Mouse (Mus musculus): ENCODE results near the gene Alk.

The Alk gene

DNA sequence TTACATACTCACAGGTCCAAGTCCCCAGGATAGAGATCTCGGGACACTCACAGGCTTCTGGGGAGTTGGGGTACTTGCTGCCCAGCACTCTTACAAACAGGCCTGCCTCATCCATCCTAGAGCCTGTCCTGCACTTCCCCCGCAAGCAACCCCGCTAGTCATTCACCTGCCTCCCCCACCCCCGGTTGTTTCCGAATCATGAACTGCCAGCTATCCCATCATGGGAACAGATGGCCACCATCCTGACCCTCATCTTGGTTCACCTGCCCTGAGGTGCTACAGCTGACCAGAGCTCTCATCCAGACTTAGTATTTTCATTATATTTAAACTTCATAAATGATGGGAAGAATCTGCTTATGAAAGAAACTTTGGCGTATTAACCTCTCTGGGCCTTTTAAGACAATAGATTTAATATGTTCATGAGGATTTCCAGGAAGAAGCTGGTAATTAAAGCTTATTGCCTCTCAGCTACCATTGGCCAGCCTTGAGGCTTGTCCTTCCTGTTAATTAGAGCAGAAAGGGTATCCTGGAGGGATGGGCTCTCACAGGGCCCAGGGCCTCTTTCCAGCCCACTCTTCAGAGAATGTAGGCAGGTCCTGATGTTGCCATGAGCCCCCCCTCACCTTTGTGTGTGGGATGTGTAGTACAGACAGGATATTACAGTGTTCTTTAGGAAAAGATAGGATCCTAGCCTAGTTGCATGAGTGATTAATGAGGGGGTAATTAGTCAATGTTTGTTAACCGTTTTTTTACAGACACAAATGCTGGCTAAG lies 565.1 kb downstream of the Alk start:
- no peak for DNase-seq (ENCODE audit: low read depth in 1 of 2, low spot score in 2 of 2)

DNA sequence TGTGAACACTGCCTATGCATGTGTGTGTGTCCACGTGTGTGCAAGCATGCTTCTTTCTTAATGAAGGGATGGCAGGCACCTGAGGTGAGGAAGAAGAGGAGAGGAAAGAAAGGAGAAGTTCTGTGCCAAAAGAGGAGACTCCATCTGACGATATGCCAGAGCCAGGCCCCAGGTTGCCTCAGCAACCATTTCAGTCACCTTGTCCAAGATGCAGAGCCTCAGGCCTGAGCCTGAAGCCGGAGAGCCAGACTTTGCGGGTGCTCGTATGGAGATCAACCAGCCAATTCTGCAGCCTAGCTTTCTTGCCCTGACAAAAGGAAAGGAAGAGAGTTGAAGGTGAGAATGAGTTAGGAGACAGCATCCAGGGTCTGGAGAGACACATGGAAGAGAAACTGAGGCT lies 566.1 kb downstream of the Alk start:
- no peak for DNase-seq (ENCODE audit: low read depth in 1 of 2, low spot score in 2 of 2)

DNA sequence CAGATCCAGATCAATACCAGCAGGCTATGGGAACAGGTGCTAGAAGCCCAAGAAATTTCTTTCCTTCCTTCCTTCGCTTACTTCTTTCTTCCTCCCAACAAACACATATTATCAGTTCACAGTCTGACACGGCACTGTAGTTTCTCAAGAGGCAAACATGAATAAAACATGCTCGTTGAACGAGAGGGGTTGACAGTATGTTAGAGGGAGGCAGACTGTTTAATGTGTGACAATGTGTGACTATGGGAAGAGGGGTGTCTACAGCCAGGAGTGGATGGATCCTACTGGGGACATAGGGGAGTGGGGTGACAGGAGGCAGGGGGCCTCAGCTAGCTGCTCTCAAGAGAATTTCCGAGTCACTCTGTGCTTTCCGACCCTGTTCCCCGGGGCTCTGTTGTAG lies 573.8 kb downstream of the Alk start:
- no peak for DNase-seq (ENCODE audit: low read depth in 1 of 2, low spot score in 2 of 2)

DNA sequence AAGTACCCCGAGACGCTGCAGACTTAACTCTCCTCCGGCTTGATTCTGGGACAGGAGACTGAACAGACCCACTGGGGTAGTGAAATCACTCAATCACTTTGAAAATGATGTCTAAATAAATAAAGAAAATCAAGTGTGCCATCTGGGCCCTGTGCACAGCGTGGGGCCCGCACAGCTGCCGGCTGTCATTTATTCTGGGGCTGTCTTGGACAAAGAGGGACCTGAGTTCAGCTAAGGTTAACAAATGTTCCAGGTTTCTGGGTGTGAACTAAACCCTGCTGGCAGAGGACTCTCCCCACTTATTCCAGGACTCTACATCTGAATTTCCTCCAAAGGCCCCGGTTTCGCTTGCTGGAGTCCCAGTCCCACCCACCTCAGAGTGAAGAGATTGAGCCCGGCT lies 581.1 kb downstream of the Alk start:
- DNase-seq (ENCODE audit: low read depth in 1 of 2, low spot score in 2 of 2), result no peak

DNA sequence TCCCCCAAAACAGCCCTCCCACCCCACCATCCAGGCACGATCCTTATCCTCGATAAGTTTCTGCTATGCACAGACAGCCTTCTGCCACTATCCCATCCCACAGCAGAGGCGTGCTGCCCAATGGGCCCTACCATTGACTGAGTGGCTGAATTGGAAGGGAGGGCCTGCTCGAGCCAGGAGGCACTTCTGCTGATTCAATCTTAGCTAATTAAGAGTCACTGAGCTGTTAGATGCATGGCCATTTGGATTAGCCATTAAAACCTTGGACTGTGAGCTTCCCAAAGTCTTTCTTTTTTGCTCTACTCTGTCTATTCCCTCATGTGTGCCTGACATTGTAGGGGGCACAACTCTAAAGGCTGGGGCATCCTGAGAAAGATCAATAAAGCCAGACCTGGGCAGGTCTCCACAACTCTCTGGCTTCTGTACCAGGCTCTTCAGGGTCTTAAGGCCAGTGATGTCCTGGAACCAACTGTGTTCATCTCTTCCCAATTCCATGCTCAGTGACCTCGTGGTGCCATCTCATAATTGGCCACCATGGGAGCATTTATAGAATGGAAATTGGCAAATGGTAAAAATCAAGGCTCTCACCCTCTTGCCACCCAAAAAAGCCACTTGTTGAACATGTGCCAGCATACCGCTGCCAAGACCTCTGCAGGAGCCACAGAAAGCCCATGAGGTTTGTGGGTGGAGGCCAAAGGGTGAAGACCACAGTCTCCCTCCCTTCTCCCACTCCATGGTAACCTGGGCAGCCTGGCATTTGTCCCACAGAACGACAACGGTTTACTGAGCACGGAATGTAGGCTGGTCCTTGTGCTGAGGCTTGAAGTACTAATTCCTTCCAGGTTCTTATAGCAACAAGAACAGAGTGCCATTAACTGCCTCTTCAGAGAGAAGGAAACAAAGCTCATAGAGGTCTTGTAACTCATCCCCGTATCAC lies 582.4 kb downstream of the Alk start:
- DNase-seq (ENCODE audit: low read depth in 1 of 2, low spot score in 2 of 2), result no peak

DNA sequence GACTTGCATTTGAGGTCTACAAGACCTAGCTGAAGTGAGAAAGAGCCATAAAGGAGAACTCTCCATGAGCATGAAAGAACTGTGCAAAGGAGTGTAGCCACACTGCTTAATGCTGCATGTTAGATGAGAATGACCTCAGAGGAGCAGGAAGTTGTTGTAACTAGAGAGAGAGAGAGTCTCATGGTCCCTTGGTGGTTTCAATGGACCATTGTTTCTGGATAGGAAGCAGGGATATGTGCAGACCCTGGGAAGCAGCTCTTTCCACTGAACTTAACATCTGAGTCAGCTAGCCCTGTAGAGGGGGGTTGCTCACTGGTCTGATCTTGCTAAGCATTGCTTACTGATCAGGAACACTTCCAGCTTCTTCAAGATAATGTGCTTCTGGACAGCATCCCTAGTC lies 587.1 kb downstream of the Alk start:
- DNase-seq (ENCODE audit: low read depth in 1 of 2, low spot score in 2 of 2), result no peak

DNA sequence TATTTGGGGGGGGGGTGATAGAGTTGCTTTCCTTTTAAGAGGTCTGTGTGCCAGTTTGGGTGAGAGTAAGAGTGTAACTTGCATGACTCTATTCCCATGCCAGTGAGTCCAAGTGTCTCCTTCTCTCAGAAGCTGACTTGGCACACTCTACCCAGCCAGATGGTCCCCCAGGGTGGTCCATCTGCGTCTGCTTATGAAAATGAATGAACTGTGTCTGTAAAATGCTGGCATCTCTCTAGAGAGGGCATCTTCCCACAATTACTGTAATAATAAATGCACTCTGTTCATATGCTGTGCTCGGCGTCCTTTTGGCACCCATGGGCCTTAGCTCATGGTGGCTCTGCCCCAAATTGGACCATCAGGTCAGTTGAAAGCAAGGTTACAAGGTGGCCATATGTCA lies 589.2 kb downstream of the Alk start:
- no peak for DNase-seq (ENCODE audit: low read depth in 1 of 2, low spot score in 2 of 2)

DNA sequence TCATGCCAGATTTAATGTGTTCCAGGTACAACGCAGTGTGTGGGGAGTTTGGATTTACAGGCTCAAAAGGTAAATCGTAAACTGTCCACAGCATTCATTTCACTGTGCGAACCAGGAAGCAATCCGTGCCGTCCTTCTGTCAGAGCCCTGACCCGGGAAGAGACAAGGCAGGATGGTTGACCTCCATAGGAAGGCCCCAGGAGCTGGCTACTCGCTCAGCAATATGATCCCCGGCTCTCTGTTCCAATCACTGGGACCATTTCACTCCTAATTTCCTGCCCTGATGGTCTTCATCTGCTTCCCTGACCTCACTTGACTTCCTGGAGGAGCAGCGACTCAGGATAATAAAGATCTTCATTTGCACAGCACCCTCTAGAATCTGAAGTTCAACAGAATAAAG lies 591.7 kb downstream of the Alk start:
- no peak for DNase-seq (ENCODE audit: low read depth in 1 of 2, low spot score in 2 of 2)

DNA sequence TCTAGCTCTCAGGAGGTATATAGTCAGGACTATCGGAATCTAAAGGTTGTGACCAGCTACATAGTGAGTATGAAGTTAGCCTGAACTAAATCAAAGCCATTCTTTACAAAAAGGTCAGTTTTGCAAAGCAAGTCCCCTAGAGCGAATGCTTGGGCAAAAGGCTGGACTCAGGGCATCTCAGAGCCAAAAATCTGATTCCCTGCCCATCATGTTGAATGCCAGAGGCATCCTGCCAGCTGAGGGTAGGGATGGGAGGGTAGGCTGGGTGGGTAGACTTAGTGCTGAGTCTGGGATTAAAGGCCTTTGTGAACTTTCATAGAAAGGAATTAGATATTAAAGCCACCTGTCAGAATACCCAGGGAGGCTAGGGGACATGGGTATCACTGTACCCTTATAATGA lies 594.6 kb downstream of the Alk start:
- DNase-seq (ENCODE audit: low read depth in 1 of 2, low spot score in 2 of 2), result no peak

DNA sequence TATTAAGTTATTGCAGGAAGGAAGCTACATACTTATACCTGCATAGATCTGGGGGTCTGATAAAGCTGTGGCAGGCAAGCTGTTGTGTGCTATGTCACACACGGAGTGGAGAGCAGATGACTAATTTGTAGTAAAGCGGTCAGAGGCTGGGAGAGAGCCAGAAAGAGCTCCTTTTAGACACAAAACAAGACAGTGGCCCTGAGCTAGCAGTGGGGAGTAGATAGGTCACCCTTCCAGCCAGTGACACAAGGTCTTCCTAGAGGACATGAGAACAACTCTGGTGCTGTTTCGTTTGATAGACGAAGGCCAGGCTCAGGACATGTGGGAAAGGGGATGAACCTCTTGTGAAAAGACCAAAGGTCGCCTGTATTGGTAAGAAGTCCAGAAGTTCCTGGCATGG lies 596.0 kb downstream of the Alk start:
- DNase-seq (ENCODE audit: low read depth in 1 of 2, low spot score in 2 of 2), result no peak

DNA sequence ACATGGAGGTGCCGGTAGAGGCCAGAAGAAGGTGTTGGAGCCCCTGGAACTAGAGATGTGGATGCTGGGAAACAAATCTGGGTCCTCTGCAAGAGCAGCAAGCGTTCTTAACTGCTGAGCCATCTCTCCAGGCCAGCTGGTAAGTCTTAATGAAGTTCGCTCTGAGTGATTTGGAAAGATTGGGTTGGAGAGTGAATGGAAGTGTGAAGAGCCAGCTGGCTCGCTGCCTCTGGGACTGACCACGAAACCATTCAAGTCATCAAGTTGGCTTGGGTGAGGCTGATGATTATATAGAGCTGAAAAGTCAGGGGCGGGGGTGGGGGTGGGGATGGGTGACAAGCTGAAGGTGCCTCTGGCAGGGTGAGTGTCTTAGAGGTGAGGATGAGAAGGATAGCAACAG lies 599.1 kb downstream of the Alk start:
- no peak for DNase-seq (ENCODE audit: low read depth in 1 of 2, low spot score in 2 of 2)

DNA sequence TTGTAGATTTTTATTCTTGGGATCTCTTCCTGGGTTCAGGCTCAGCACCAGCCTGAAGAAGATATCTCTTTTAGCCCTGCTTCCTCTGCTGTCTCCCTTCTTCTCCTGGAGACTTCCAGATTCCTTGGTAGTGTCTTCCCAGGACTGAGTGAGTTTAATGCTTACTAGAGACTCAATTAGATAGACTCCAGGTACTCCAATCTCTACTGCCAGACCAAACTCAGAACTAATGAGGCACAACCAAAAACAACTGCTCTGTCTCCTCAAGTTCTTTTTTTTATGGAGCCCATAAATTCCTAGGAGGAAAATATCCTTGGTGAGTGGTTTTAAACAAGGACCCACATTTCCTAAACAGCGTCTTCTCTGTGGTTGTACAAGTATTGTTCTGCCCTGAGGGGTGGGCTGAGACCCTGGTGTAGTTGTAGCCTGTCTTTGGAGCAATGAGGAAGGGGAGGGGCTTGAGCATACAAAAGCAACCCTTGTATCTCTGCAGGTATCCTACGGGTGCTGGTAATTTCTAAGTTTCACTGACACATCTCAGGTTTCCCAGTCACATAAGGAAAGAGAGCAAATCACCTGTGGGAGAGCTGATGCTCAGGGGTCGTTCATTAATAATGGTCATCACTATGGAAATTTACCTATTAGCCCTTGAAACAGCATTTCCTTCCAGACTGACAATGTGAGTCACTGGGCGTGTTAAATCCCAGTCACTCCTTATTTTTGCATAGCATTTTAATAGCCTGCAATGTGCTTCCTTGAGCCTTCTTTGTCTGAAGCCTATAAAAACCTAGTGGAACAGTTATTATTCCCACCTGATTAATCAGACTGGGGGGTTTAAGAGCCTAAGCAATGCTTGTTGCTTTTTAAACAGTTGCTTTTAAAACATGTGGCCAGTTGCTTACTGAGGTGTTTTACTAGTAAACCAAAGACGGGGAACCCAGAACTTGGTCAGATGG lies 604.6 kb downstream of the Alk start:
- DNase-seq (ENCODE audit: low read depth in 1 of 2, low spot score in 2 of 2), result no peak

DNA sequence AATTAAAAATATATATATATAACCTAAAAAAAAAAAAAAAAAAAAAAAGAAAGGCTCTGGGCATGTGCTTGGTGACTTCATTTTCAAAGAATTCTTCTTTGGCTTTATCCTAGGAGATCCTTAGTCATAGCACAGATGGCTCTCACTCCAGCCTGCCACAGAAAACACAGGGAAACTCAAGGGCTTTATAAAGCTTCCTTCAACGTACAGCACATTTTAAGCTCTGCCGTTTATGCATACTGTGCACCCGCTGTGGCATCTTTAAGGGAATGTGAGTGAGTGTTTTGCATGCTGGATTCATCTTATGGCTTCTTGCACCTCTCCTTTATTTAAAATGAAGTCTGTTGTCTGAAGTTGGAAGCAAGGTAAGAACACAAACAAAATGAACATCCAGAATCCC lies 606.7 kb downstream of the Alk start:
- no peak for DNase-seq (ENCODE audit: low read depth in 1 of 2, low spot score in 2 of 2)

DNA sequence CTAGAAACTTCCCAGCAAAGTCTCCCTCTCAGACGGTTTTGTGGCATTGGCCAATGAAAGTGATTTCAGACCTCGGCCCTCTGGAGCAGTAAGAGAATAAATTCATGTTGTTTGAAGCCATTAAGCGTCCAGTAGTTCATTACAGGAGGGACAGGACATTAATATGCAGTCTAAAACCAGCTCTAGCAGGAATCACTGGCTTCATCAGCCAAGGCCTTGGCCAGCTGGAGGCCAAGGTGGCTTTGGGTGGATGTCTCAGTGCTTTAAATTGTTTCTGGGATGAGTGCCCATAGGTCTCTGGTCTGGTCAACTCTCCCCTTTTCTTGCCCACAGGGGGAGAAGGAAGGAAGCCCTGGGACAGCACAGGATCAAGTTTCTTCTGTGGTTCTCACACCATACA lies 608.9 kb downstream of the Alk start:
- no peak for DNase-seq (ENCODE audit: low read depth in 1 of 2, low spot score in 2 of 2)

DNA sequence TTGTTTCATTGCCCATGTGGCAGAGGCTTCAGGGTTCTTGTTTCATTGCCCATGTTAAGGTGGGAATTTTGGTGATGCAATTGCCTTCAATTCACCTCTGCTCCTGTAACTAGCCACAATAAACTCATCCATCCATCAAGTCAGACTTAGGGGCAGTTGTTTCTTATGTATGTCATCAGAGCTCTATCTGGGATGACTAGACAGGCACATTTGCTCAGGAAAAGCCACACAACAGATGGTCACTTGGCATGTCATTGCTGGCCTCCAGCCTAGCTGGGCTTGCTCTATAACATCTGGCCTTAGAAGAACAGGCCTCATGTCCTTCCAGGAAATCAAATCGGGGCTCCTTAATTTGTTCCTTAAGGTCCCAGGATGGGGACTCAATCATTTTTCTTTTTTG lies 610.3 kb downstream of the Alk start:
- DNase-seq (ENCODE audit: low read depth in 1 of 2, low spot score in 2 of 2), result no peak

DNA sequence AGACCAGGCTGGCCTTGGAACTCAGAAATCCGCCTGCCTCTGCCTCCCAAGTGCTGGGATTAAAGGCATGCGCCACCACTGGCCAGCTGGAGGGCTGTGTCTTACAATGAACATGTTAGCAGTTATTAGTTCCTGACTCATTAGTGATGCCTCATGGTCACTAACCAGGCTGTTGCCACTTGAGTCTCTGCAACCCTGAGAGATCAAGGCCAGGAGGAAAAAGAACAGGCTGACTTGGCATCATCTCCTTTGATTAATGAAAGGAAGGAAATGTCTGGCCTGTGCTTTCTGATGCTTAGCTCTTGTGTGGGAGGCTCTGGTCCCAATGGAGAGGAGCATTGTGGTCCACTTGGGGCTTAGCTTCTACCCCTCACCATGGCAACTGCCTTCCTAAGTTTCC lies 611.4 kb downstream of the Alk start:
- no peak for DNase-seq (ENCODE audit: low read depth in 1 of 2, low spot score in 2 of 2)

DNA sequence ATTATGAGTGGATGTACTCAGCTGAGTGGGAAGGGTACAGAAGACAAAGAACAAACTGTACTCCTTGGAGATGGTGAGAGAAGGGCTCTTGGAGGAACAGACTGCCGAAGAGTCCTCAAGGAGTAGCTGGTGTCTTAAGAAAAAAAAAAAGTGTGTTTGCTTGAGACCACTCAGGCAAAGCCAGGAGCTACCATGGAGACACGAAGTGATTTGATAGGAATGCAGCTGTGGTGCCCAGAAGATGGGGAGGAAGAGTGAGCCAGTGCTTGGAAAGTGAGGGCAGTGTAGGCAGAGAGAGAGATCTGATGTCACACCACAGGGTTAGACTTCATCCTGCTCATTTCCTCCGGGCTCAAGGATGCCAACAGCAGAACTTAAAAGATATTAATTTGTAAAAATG lies 613.2 kb downstream of the Alk start:
- DNase-seq (ENCODE audit: low read depth in 1 of 2, low spot score in 2 of 2), result no peak

DNA sequence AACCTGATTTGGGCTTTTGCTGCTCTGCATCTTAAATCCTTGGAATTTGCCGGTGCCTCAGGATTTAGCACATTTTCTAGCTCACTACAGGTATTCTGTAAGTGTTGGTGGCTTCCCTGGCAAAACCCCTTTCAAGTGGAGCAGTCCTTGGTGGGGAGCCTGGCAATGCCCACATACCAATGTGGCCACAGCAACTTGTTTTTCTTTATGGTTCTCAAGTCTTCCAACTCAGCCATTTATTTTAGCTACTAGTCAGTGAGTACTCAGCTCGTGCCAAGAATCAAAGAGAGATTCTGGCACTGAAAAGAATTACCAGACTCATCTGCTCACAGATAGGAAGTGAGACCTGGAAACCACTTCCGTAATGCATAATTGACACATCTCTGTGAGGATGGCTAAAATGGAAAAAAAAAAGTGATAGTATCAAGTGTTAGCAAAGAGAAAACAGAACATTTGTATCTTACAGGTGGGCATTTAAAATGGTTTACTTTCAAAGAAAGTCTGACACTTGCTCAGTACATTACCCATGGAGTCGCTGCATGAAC lies 614.2 kb downstream of the Alk start:
- DNase-seq (ENCODE audit: low read depth in 1 of 2, low spot score in 2 of 2), result no peak

DNA sequence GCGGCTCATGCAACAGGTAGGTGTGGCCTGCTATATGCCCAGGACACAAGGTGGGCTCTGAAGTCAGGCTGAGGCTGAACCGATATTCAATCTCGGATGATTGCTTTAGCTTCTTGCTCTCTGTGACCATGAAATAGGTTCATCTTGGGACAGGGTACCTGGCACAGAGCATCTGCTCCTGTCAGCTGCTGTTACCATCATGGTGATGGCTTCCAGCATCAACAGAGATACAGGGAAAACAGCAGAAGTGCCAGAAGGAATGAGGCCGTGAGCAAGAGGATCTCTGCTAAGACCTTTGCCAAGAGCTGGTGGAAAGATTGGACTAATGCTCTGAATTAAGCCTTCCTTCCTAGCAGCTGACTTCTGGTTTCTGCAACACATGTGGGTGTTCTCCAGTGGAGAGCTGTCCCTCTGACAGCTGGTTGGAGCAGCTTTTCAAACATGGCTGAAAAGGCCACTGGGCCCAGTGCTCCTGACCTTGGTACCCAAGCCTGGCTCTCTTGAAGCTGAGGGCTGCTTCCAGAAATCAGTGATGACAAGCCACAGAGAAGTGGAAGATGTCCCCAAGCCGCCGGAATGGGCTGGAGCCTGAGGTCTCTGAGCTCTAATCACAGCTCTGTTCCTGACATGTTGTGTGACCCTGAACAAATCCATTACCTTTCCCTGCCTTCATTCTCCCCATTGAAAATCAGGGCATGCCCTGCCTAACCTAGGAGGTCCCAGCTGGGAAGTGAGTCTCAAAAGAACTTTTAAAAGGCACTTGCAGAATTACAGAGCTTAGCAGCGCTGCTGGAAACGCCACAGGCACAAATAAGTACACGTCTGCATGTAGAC lies 615.5 kb downstream of the Alk start:
- DNase-seq (ENCODE audit: low read depth in 1 of 2, low spot score in 2 of 2), result no peak

DNA sequence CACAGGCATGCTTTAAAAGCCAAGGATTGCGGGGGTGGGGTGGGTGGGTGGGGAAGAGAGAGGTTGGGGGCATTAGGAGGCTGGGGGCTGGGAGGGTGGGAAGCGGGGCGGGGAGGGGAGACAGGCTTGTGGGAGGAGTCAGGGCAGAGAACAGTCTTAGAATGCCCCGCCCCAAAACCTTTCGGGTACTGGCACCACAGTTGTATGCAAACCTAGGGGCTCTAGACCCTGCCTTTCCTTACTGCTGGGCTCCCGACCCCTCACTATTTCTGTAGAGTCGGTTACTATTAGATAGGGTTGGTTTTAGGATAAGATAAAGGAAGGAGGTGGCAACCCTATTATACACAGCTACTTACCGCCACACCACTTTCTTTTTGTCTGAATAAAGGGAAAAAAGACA lies 617.4 kb downstream of the Alk start:
- DNase-seq (ENCODE audit: low read depth in 1 of 2, low spot score in 2 of 2), result no peak
